In the genomic region with DNA sequence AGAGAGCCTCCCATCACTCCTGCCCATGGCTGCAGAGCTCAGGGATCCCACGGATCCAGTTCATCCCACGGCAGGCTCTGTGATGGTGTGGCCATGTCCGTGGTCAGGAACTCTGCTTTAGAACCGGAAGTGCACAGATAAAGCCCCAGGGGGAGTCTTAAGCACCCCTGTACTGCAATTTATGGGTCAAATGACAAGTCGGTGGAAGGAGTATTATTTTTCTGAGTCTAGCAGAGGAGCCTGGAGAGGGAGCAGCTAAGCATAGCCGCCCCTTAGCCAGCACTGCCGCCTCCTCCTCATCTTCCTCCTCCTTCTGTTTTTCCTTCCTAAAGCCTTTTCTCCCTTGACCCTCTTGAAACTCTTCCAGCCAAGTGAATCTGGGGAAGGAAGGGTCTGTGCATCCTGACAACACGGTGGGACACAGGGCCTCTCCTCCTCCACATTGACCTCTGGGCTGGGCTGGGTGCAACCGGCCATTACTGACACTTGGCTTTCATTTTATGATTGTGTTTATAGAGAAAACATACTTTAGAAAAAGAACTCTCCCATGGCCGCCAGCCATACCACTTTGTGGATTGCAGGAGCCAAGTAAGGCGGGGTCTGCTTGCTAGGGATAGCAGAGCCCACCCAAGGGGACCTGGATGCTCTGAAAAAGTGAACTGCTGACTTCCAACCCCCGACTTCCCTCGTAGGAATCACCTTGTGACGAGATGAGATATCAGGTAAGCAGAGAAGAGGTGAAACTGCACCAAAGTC, we compare ENCODE assay signal across 11 mouse cellular contexts.
DNase-seq lines count a peak whose midpoint lies in the region; ATAC-seq and TF ChIP-seq lines count a peak whose summit lies in the region.
"Had no signal": no experiment of that assay in that cellular context is flagged by ENCODE, and none has a peak within 500 bp of the region (broad histone marks: within the 10 kb centered on the region; RNA-seq: fewer than 3 reads in every experiment).

No protein-coding gene starts in this region.

- H3K27ac ChIP-seq in lung, embryonic 14.5 days (ENCODE audit: low read depth), result peak overlapping the region; percentile 64
- H3K27ac ChIP-seq in embryonic facial prominence, embryonic 13.5 days, result peak overlapping the region; percentile 36; the same call in 1 of the 2 replicates
- H3K27ac ChIP-seq in intestine, embryonic 16.5 days (ENCODE audit: low read length), result peak overlapping the region; percentile 24; the same call in 1 of the 2 replicates
- H3K27ac ChIP-seq in limb, embryonic 15.5 days, result peak overlapping the region; percentile 69
- no peak overlapping the region for H3K27ac ChIP-seq in hindbrain, embryonic 10.5 days
- H3K27ac ChIP-seq: liver, embryonic 15.5 days had no signal

- no peak overlapping the region for H3K9ac ChIP-seq in lung, embryonic 14.5 days
- H3K9ac ChIP-seq in embryonic facial prominence, embryonic 13.5 days, result no peak overlapping the region
- H3K9ac ChIP-seq in intestine, embryonic 16.5 days (ENCODE audit: low read depth, low read length), result no peak overlapping the region
- H3K9ac ChIP-seq in limb, embryonic 15.5 days, result no peak overlapping the region
- H3K9ac ChIP-seq: liver, embryonic 15.5 days had no signal

- no peak for TF ChIP-seq CTCF in lung, embryonic 14.5 days (IDR thresholded peaks at IDR 0.05; ENCODE audit: low read depth)

- H3K36me3 ChIP-seq in lung, embryonic 14.5 days (ENCODE audit: insufficient read depth), result no peaks in the 10 kb centered on the region
- no peaks in the 10 kb centered on the region for H3K36me3 ChIP-seq in embryonic facial prominence, embryonic 13.5 days
- H3K36me3 ChIP-seq in intestine, embryonic 16.5 days (ENCODE audit: control insufficient read depth, insufficient read depth, low read length), result no peaks in the 10 kb centered on the region
- H3K36me3 ChIP-seq in limb, embryonic 15.5 days, result no peaks in the 10 kb centered on the region
- no peaks in the 10 kb centered on the region for H3K36me3 ChIP-seq in hindbrain, embryonic 10.5 days
- H3K36me3 ChIP-seq: liver, embryonic 15.5 days had no signal

- intact Hi-C loops in heart, postnatal 10 days (cut with DNase I), result loop anchor here (10.0 kb wide), 1 partner anchor 225 kb away; no protein-coding TSS in a partner anchor

- WGBS in lung, embryonic 14.5 days, result 58% methylated on average over 14 of the region's 14 CpGs
- WGBS in embryonic facial prominence, embryonic 13.5 days, result 63% methylated on average over 14 of the region's 14 CpGs
- 72% methylated on average over 14 of the region's 14 CpGs for WGBS in intestine, embryonic 16.5 days
- 56% methylated on average over 14 of the region's 14 CpGs for WGBS in limb, embryonic 15.5 days
- 80% methylated on average over 14 of the region's 14 CpGs for WGBS in hindbrain, embryonic 10.5 days

- peak; percentile 72 for DNase-seq in lung, embryonic 14.5 days
- DNase-seq in lung, postnatal 14 days, result no peak
- no peak for DNase-seq in hindbrain, embryonic 10.5 days (ENCODE audit: low spot score)
- no peak for DNase-seq in heart, postnatal 10 days
- DNase-seq: cerebellum, adult 11 months; thymus, adult 2 months had no signal

- ATAC-seq in lung, embryonic 14.5 days (ENCODE audit: insufficient read depth), result no peak
- ATAC-seq in embryonic facial prominence, embryonic 13.5 days (ENCODE audit: insufficient number of reproducible peaks, insufficient read depth, low FRiP score, low TSS enrichment, low read depth), result no peak
- ATAC-seq in intestine, embryonic 16.5 days, result no peak
- no peak for ATAC-seq in limb, embryonic 15.5 days (ENCODE audit: insufficient number of reproducible peaks, low FRiP score, low TSS enrichment, low read depth)

- peaks cover 21% of the 10 kb centered on the region for H3K4me1 ChIP-seq in lung, embryonic 14.5 days (ENCODE audit: insufficient read depth)
- H3K4me1 ChIP-seq in embryonic facial prominence, embryonic 13.5 days, result peaks cover 35% of the 10 kb centered on the region
- H3K4me1 ChIP-seq in intestine, embryonic 16.5 days (ENCODE audit: control insufficient read depth, insufficient read depth, low read length), result 0 out of 2 replicates have a peak, but pooled peaks cover 5% of the 10 kb centered on the region
- peaks cover 50% of the 10 kb centered on the region for H3K4me1 ChIP-seq in limb, embryonic 15.5 days
- H3K4me1 ChIP-seq in hindbrain, embryonic 10.5 days (replicated peaks), result peaks cover 7% of the 10 kb centered on the region; the same call in 1 of the 2 replicates
- H3K4me1 ChIP-seq: liver, embryonic 15.5 days had no signal

- no peaks in the 10 kb centered on the region for H3K9me3 ChIP-seq in lung, embryonic 14.5 days (ENCODE audit: low read depth, low read length)
- no peaks in the 10 kb centered on the region for H3K9me3 ChIP-seq in embryonic facial prominence, embryonic 13.5 days
- no peaks in the 10 kb centered on the region for H3K9me3 ChIP-seq in intestine, embryonic 16.5 days (ENCODE audit: control insufficient read depth, low read length)
- H3K9me3 ChIP-seq in limb, embryonic 15.5 days, result no peaks in the 10 kb centered on the region
- H3K9me3 ChIP-seq in hindbrain, embryonic 10.5 days, result no peaks in the 10 kb centered on the region
- H3K9me3 ChIP-seq: liver, embryonic 15.5 days had no signal

- H3K4me2 ChIP-seq in lung, embryonic 14.5 days, result no peak overlapping the region
- H3K4me2 ChIP-seq in embryonic facial prominence, embryonic 13.5 days, result no peak overlapping the region
- no peak overlapping the region for H3K4me2 ChIP-seq in intestine, embryonic 16.5 days (ENCODE audit: low read depth, low read length)
- no peak overlapping the region; the same call in 1 of the 2 replicates for H3K4me2 ChIP-seq in limb, embryonic 15.5 days
- H3K4me2 ChIP-seq: liver, embryonic 15.5 days had no signal

- H3K27me3 ChIP-seq in lung, embryonic 14.5 days (ENCODE audit: insufficient read depth, low read length), result no peaks in the 10 kb centered on the region
- no peaks in the 10 kb centered on the region for H3K27me3 ChIP-seq in embryonic facial prominence, embryonic 13.5 days
- no peaks in the 10 kb centered on the region for H3K27me3 ChIP-seq in intestine, embryonic 16.5 days (replicated peaks; ENCODE audit: control insufficient read depth, insufficient read depth, low read length)
- no peaks in the 10 kb centered on the region for H3K27me3 ChIP-seq in limb, embryonic 15.5 days
- no peaks in the 10 kb centered on the region for H3K27me3 ChIP-seq in hindbrain, embryonic 10.5 days (ENCODE audit: insufficient read depth, poor library complexity, severe bottlenecking)
- H3K27me3 ChIP-seq: CH12.LX; liver, embryonic 15.5 days had no signal

- H3K4me3 ChIP-seq in lung, embryonic 14.5 days (ENCODE audit: low read depth, low read length), result no peak overlapping the region
- H3K4me3 ChIP-seq in embryonic facial prominence, embryonic 13.5 days, result no peak overlapping the region
- H3K4me3 ChIP-seq in intestine, embryonic 16.5 days (ENCODE audit: low read length), result no peak overlapping the region
- no peak overlapping the region for H3K4me3 ChIP-seq in limb, embryonic 15.5 days
- H3K4me3 ChIP-seq in hindbrain, embryonic 10.5 days, result no peak overlapping the region
- H3K4me3 ChIP-seq: liver, embryonic 15.5 days had no signal
